Mouse (Mus musculus): ENCODE results near the gene Ckap2l.

Gene Ckap2l

DNA sequence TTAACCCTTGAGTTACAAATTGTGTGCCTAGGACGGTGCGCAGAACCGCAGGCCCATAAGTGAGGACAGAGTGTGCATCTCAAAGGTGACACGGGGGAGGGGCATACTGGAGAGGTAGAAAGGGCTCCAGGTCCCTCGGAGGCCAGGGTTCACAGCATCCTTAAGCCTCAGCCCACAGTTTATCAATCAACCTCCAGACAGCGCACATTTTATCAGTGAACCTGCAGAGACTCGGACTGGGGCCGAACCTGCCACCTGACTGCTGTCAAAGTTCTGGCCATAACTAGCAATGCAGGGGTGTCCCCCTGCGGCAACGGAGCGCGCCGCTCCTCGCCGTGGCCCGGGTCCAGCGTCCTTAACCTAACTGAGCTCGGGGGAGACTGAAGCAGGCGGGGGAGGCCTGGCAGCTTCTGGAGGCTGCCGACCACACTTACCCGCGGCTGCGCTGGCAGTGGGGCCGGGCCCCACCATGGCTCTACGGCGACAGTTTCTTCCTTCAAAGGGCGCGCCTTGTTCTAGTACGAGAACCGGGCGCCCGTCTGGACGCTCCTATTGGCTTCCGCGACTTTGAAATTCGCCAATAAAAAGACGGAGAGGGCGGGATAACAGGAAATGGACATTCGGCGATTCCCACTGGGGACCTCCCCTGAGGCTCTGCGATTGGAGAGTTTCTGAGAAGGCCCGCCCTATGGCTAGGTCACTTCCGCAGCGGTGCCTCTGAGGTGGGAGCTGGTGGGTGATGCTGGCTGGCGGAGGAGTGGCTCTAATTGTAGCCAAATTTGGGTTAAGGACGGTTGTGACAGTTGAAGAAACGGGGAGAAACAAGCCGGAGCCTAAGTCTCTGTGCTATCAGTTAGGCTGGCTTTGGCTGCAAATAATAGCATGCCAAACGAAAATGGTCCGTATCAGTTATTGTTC is at the start of gene Ckap2l:
TSS of gene Ckap2l (minus strand) at position 542 of the 918 bp plus-strand sequence.
- DNase-seq: peak; percentile 91 to 93

DNA sequence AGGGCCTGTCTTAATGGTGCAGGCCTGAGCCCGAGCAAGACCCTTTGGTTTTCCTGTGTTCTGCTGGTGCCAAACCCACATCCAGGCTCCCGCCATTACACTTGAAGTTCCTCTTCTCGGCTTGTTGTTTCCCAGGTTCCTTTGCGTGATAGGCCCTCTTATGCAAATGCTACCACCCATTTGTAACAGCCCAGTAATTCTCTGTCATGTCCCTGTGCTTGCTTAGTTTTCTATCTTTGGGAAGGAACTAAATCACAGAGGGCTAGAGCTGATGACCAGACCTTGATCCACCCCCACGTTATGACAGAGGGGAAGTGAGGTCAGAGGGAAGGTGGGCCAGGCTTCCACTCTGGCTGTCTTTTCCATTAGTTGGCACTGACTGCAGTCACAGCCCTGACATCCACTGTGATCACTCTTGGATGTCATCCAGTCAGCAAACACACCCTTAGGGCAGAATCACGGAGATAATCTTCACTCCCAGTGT is 41.2 kb upstream of the Ckap2l start:
- no peak for DNase-seq

DNA sequence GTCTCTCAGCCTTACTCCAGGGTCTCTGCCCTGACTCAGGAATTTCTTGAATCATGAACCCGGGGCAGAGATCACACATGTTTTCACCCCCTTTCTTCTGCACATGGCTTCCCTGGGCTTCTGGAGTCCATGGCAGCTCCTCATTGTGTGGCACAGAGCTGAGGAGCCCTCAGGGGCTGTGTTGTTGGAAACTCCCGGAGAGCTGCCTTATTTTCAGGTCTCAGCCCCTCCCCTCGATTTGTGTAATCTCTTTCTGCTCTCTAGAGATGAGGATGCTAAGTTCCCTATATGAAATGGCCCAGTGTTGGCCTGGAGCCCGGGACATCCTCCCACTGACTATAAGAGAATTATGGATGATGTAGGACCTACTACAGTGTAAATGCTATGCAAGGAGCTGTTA is 36.5 kb upstream of the Ckap2l start:
- no peak for DNase-seq

DNA sequence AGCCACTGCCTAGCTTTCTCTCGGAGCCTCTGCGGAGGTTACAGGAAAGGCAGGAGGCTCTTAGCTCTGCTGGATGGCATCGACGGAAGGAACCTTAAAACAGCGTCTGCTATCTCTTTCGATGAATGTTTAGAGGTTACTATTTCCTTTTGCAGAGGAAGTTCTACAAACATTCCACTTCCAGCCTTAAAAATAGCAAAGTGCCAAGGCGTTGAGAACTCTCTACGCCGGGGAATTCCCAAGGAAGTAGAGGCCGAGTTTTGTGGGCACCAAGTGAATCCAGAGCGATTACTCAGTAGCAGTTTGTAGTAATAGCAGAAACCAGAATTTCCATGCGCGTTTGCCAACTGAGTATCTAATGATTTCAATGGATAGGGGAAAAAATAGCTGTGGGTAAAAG is 33.5 kb upstream of the Ckap2l start:
- DNase-seq: no peak

DNA sequence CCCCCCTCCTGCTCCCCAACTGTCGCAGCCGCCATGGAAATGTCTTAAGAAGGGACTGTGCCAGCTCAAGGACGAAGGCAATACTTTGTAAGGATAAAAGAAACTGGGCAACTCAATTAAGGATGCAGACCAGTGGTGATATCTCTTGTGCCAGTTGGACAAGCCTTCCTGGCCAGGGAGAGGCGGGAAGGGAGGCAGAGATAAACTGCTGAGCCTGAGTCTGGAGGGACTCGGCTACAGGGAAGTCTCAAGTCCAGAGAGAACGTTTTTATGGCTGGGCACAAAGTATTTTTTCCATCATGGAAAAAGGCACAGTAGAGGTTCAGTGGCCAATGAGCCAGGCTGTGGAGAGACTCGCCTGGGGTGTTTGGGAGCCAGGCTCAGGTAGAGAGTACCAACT is 33.0 kb upstream of the Ckap2l start:
- no peak for DNase-seq

DNA sequence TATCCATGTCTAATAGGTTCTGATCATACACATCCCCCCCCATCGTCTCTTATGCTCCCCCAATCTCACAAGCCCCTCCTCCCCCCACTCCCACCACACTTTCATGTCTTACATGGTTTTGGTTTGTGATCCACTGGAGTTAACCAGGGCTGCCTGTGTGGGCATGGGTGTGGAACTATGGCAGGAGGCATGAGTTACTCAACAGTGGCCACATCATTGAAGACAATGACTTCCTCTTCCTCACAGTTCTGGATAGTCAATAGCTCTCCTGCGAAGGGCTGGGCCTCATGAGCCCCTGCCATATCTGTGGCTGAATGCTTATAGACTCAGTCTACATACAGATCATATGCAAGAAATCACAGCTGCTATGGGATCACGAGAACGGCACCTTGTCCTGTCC is 31.2 kb upstream of the Ckap2l start:
- no peak for DNase-seq

DNA sequence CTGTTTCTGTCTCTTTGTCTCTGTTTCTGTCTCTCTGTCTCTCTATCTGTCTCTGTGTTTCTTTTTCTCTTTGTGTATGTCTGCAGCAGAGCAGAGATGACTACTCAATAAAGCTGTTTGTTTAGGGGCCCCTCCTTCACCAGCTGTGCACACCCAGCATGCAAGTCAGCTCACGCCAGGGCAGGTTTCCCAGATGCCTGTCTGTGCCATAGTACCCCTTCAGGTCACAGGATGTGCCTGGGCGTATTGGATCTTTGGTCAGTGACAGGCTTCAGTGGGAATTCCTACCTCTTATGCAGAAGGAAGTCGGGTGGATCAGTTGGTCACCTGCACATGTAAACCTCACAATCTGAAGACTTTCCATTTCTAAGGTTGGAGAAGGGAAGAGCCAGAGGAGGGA is 27.2 kb upstream of the Ckap2l start:
- DNase-seq: no peak

DNA sequence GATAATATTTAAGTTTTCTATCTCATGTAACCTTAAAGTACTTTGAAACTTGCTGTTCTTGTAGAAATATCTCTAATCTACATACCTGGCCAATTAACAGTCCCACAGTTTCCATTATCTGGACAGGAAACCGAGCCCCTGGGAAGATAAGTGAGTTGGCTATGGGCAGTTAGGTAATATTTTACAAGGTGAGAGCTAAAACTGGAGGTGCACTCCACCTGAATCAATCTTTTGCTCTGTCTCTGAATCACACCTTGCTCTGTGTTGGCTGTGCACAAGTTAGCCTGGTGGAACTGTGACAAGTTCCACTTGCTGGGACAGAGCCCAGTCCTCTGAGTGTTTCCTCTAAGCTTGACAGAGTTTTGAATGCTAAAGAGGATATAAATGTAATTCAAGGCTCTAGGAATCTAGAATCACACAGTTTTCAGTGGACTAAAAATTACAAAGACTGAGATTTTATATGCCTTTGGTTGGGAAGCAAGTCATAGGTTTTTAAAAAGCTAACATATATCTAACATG is 25.2 kb upstream of the Ckap2l start:
- DNase-seq: no peak

DNA sequence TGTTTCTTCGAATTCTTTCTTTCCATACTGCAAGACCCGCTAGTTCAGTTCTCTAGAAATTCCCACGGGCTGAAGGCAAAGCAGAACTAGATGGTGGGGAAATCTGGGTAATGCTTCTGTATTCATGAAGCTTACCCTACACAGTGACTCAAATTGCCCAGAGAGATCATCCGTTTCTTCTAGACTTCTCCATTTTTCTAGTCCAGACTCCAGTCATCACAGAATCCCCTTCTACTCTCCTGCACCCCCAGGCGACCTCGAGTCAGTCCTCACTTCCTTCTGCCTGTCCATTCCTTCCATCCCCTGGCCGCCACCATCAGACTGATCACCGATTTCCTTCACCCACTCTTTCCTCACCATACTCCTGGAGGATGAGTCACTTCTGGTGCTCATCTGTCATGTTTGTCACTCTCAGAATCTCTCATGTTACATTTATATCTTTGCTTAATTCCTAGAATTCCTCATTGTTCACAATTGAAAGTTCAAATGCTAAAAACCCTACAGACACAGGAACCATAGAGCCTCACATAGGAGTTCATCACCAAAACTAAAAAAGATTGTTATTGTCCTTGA is 23.1 kb upstream of the Ckap2l start:
- no peak for DNase-seq

DNA sequence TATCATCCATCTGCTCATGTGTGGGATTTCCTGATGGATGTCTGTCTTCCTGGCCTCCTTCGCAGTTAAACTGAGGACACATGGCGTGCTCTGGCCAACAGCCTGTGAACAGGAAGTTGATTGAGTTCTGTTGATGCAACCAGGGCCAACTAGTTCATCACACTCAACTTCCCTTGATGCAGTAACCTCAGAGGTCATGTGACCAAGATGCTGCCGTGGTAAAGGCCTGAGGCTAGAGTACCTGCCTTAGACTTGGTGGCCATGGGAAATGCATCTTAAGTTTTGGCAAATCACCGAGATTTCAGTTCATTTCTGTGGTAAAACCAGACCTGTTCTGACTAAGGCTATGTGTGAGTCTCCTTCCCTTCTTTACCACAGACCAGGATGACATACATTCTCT is 18.8 kb upstream of the Ckap2l start:
- DNase-seq: no peak

DNA sequence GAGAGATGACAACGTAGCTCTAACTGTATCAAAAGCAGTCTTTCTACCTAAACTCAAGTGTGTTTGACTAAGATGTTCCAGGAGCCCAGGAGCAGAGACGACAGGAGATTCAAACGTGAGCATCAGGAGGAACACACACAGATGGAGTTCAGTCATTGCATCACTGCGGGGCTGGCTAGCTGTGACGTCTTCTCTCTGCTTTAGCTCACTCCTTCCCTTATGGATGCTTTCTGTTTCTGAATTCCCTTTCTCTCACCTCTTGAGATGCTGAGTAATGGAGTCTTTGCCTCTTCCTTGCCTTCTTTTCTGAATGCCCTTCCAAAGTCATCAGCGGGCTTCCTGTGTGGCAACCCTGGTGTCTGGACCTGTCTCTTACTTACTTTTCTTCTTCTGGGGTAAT is 17.9 kb upstream of the Ckap2l start:
- no peak for DNase-seq

DNA sequence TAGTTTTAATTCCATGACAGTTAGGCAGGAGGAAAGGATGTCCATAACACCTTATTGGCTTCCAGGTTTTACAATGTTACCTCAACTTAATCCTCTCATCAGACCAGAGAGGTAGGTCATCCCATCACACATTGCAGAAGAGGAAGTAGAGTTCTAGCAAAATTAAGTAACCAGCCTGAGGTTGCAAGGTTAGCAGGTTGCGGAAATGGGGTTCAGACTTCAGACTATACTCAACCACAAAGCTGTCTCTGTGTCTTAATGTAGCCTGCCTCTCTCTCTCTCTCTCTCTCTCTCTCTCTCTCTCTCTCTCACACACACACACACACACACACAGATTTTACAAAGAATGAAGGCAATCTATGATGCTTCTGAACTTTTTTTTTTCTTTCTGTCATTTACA is 16.9 kb upstream of the Ckap2l start:
- no peak for DNase-seq

DNA sequence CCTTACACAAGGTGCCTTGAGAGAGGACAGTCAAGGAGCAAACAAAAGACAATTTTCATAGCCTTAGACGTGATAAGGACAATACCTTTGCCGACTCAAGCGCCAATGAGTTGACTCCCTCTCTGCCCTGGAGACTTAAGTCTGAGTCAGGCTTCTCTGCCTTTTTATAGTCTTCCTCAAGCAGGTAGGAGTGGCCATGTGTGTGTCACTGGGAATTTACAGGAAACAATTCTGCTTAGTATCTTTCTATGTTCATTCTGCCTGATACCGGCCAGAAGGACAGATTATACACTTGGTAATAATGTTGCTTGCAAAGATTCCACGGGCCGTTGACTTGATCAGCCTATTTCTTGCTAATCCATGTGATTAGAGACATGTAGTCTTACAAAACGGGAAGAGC is 12.8 kb upstream of the Ckap2l start, which contains the start of gene Il1a:
TSS of gene Il1a (minus strand) at position 137 of the 400 bp plus-strand sequence.
- no peak for DNase-seq

DNA sequence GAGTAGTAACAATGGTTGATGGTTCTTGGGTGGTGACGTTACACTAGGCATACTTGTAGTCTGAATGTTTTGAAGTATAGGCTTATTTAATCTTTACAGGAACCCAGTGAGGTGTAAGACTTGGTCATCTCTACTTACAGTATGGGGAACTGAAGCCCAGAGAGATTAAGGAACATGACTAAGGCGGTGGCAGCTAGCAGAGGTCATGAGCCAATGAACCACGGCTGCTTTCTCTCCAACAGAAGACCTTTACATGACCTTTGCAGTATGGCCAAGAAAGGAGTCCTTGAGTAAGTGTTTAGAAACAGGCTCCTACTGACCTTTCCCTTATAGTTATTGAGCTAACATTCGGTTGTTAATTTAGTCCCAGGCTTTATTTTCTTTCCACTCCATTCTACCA is 9.0 kb upstream of the Ckap2l start:
- no peak for DNase-seq

DNA sequence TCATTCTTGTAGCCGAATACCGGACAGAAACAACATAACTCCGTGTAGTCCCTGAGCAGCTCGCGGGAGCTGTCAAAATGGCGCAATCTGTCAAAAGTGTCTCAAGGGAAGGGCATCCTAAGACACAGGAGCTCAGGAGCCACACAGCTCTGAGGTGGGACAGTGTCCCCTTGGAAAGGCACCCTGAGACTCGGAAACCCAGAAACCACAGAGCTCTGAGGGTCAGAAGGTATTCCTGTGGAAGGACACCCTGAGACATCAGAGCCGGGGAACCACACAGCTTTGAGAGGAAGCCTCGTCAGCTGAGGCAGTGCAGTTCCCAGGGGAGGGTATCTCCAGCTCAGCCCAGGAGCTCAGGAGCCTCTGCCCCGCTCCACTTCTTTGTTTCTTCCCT is 574 bp upstream of the Ckap2l start:
- DNase-seq: peak in 1 of 2 experiments; percentile 21

DNA sequence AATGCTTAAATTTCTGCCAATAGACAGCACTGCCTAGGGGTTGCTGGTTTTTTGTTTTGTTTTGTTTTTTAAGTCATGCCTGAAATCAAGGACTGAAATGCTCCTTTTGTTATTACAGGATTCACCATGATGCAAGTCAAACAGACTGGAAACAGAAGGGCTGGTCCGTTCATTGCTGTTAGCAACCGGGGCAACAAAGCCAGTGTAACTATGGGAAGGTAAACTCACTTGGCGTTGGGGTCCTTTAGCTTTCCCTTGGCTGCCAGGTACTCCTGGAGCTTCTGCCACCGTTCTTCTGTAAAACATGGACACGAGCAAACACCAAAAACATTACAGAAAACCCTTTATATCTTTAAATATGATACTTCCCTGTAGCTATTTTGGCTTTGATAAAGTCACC is 926 bp downstream of the Ckap2l start:
- DNase-seq: no peak

DNA sequence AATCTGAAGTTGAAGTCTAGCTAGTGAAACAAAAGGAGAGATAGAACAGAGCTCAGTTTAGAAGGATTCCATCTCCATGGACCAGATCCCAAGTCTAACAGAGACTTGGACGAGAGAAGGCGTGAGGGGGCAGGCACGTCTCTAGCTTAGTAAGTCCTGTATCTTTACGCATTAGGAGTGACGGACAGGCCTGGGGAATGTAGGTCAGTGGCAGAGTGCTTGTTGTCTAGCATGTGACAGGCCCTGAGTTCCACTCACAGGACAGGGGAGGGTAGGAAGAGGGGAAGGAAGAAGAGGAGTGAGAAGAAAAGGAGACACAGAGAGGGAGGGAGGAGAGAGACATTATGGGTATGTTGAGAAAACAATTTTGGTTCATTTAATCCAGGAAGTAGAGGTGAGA is 1.9 kb downstream of the Ckap2l start:
- DNase-seq: no peak

DNA sequence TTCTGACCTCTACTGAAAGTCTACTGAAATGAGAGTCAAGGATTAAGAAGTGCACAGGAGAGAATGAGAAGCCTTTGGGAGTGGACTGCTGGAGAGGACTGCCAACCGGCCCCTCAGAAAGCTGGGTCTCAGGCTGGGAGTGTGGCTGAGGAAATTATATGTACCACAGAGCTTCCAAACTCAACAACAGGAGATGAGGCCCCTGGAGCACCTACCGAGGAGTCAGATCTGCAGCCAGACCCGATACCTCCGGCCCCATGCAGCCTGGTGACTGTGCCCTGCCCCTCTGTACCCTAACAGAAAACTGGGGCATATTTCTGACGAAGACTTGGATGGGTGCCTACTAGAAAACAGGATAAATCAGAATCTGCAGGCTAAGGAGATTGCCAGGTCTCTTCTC is 23.2 kb downstream of the Ckap2l start:
- no peak for DNase-seq

DNA sequence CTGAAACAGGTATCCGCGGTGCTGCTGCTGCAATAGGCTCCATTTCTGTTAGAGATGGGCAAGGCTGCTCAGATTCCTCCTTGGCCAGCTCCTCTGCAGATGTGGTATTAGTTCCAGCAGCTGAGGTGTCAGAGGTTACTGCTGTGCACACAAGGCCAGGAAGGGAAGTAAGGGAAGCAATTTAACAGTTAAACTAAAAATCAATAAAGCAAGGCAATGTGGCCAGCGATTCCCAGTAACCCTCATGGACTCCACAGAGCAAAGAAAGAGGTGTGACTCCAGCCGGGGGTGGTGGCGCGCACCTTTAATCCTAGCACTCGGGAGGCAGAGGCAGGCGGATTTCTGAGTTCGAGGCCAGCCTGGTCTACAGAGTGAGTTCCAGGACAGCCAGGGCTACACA is 26.4 kb downstream of the Ckap2l start:
- no peak for DNase-seq

DNA sequence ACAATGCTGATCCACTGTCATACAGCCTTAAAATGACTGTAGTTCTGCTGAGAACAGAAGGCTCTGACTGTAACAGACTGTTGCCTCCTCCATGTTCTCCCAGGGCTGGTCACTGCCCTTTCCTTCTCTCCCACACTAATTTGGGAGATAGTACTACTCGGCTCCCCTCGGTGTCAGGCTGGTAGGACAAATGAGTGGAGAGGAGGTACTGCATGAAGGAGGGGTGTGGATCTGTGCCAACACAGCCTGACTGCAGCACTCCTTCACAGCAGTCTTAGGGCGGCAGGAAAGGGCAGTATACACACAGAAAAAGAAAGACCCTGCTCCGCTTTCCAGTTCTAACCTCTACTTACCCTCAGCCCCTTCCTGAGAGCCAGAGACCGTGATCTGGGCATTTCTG is 27.0 kb downstream of the Ckap2l start:
- no peak for DNase-seq

DNA sequence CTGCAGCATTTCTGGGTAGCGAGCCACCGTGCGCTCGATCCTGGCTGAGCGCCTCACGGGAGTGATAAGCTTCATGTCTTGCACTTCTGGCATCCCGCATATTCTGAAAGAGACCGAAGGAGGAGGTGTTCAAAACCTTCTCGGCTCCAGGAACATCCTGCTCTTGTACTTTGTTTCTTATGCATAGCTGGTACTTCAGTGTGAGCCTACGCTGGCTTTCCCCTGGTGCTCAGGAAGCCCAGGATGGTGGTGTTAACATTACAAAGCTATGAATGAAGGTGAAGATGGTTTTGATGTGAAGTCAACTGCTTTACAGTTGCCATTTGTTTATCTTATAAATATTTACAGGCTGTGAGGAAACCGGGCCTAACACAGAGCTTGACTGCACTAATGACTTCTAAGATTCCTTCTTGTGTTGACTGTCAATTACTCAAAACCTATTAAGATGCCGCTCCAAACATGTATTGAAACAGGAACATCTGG is 27.8 kb downstream of the Ckap2l start:
- no peak for DNase-seq

DNA sequence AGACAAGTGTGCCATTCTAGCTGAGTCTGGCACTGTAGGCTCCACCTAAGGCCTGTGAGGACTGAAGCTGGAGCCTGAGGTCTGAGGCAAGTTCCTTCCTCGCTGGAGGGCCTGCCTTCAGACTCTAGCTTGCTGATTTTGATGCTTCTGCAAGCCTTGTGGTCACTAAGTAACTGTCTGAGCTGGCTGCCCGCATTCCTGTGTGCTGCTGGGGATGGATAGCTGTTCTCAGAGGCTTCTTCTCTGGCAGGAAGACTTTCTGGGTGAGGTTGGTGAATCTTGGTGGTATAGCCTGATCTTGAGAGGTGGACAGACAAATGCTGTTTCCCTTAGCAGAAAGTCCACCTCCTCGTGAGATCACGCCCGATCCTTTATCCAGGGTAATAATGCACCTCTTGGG is 29.3 kb downstream of the Ckap2l start:
- no peak for DNase-seq

DNA sequence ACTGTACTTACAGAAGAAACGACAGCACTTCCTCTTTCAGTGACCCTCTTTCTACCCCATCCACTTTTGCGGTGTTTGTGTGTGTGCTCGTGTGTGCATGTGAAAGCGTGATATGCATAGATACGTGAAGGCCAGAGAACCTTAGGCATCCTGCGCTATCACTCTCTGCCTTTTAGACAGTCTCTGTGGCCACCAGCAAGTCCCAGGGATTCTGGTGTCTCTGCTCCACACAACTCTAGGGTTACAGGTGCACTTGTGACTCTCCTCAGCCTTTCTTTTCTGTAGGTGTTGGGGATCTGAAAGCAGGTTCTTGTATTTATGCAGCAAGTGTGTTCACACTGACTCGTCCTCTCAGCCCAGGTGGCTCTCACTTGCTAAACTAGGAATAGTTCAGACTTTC is 31.7 kb downstream of the Ckap2l start:
- no peak for DNase-seq

DNA sequence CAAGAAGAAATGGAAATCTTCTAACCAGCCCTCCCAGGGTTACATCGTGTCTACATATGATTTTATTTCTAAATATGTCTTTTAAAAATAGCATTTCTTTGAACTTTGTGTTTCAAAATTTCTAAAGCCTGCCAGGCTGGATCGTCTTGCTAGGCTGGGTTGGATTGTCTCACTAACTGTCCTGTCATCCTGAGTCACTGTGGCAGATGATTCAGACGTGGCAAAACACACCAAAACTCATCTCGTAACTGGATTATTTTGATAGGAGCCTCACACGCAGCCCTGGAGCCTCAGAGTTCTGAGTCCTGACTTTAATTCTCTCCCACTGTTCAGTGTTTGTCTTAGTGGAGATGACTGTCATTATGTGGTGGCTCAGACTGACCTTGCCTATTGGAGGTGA is 33.9 kb downstream of the Ckap2l start:
- no peak for DNase-seq

Data from spleen, adult 18-20 months (tissue).